Mouse (Mus musculus) embryonic facial prominence, embryonic 14.5 days (tissue): ENCODE results near the gene Cdk5rap1. TPM values are rescaled to one million over a fixed set of nuclear protein-coding genes. Genes with fewer than 3 reads are reported as not detected.

ENCODE experiments used
- ATAC-seq: fragments of 200-750 bp; cut with Nextera tagmentation; 2 replicates; pipeline ENCODE4 v1.8.0; 2017; ENCODE audit warnings: low read depth, moderate number of reproducible peaks, moderate TSS enrichment
- DNase-seq: peaks from one replicate; pipeline ENCODE4 v3.0.0-alpha.2; 2015; ENCODE audit warnings: low spot score
- H3K27ac ChIP-seq: fragments of 300-500 bp; sonication (generic); replicated peaks from 2 replicates; pipeline ENCODE4 v1.5.1; 2014; ENCODE audit warnings: low read depth, mild to moderate bottlenecking, low read length, moderate library complexity
- H3K27me3 ChIP-seq: fragments of 300-500 bp; sonication (generic); replicated peaks from 2 replicates; pipeline ENCODE4 v1.6.1; 2014; ENCODE audit warnings: low read length; ENCODE audit not compliant: control insufficient read depth, insufficient read depth
- H3K36me3 ChIP-seq: fragments of 300-500 bp; sonication (generic); 2 replicates; pipeline ENCODE4 v1.6.1; 2014; ENCODE audit warnings: low read length, mixed read lengths; ENCODE audit not compliant: control insufficient read depth, insufficient read depth
- H3K4me1 ChIP-seq: fragments of 300-500 bp; sonication (generic); 2 replicates; pipeline ENCODE4 v1.6.1; 2014; ENCODE audit warnings: antibody characterized with exemption, low read length; ENCODE audit not compliant: control insufficient read depth, insufficient read depth
- H3K4me2 ChIP-seq: fragments of 300-500 bp; sonication (generic); 2 replicates; pipeline ENCODE4 v1.6.1; 2014; ENCODE audit warnings: low read depth, mild to moderate bottlenecking, low read length, moderate library complexity, mixed read lengths
- H3K4me3 ChIP-seq: fragments of 300-500 bp; sonication (generic); 2 replicates; pipeline ENCODE4 v1.5.1; 2014; ENCODE audit warnings: low read depth, mild to moderate bottlenecking, low read length
- H3K9ac ChIP-seq: fragments of 300-500 bp; sonication (generic); 2 replicates; pipeline ENCODE4 v1.6.1; 2014; ENCODE audit warnings: low read depth, mild to moderate bottlenecking, low read length, moderate library complexity, mixed read lengths
- H3K9me3 ChIP-seq: fragments of 300-500 bp; sonication (generic); 2 replicates; pipeline ENCODE4 v1.6.1; 2016; ENCODE audit warnings: low read length; ENCODE audit not compliant: control insufficient read depth
- WGBS: fragments of 180-500 bp; shearing (Covaris S2); extraction: QIAGEN DNeasy Blood & Tissue Kit; methylation state at CpG from one replicate; pipeline ENCODE4 v1.1.7; 2014; 5-methylcytosine and 5-hydroxymethylcytosine counted together
- polyA plus RNA-seq: library from polyadenylated mRNA; unstranded; fragments of >200 nt; fragmentation: Nextera tagmentation; extraction: Ambion mirVana; gene quantifications from 2 replicates; pipeline ENCODE4 v1.2.1, GENCODE M21; 2014

Cdk5rap1 gene
- polyA plus RNA-seq, 1 experiment from 2014 or later, result 16.4 TPM

- WGBS, result 35% methylated on average over 2 of the region's 2 CpGs
Measured at GRCm38 (mm10) chr2:154410355-154410754, 37.5 kb upstream of the Cdk5rap1 start.

GRCm38 (mm10) chr2:154407643-154408445, 35.0 kb upstream of the Cdk5rap1 start, which contains the start of gene Snta1:
TSS of gene Snta1 (minus strand) at chr2:154408099.
- Histone ChIP-seq H3K4me2 (peak within 1 kb of the TSS; percentile 80), H3K27ac (no peak within 1 kb of the TSS), H3K9me3 (no peaks in the 10 kb centered on the region), H3K9ac (peak within 1 kb of the TSS; percentile 76), H3K4me1 (peaks cover 15% of the 10 kb centered on the region), H3K36me3 (no peaks in the 10 kb centered on the region), H3K4me3 (peak within 1 kb of the TSS; percentile 74), H3K27me3 (peaks cover 6% of the 10 kb centered on the region; the same call in 1 of the 2 replicates)
- DNase-seq (peak; percentile 80), ATAC-seq (peak; percentile 88)
- WGBS, result 2% methylated on average over 49 of the region's 84 CpGs

More at GRCm38 (mm10) chr2:154410355-154410754, 37.5 kb upstream of the Cdk5rap1 start:
- Histone ChIP-seq H3K9me3 (no peaks in the 10 kb centered on the region), H3K27ac (no peak overlapping the region), H3K9ac (no peak overlapping the region), H3K4me1 (0 out of 2 replicates have a peak, but pooled peaks cover 4% of the 10 kb centered on the region), H3K27me3 (peaks cover 6% of the 10 kb centered on the region; the same call in 1 of the 2 replicates), H3K4me2 (no peak overlapping the region), H3K4me3 (no peak overlapping the region), H3K36me3 (no peaks in the 10 kb centered on the region)
- DNase-seq, result peak; percentile 68
- ATAC-seq, result no peak

- ATAC-seq, result no peak
Measured at GRCm38 (mm10) chr2:154407063-154407642, 34.3 kb upstream of the Cdk5rap1 start.

GRCm38 (mm10) chr2:154405447-154405994, 32.7 kb upstream of the Cdk5rap1 start:
- DNase-seq, result no peak
- Histone ChIP-seq H3K36me3 (no peaks in the 10 kb centered on the region), H3K4me3 (no peak overlapping the region), H3K9ac (no peak overlapping the region), H3K4me2 (no peak overlapping the region), H3K4me1 (peaks cover 19% of the 10 kb centered on the region), H3K27ac (no peak overlapping the region), H3K27me3 (peaks cover 6% of the 10 kb centered on the region; the same call in 1 of the 2 replicates), H3K9me3 (no peaks in the 10 kb centered on the region)
- ATAC-seq, result no peak
- WGBS, result 55% methylated on average over 5 of the region's 5 CpGs

More at GRCm38 (mm10) chr2:154407063-154407642, 34.3 kb upstream of the Cdk5rap1 start:
- Histone ChIP-seq H3K27ac (no peak overlapping the region), H3K36me3 (no peaks in the 10 kb centered on the region), H3K4me2 (peak overlapping the region; percentile 80), H3K4me3 (peak overlapping the region; percentile 74), H3K27me3 (peaks cover 6% of the 10 kb centered on the region; the same call in 1 of the 2 replicates), H3K9me3 (no peaks in the 10 kb centered on the region), H3K9ac (peak overlapping the region; percentile 76), H3K4me1 (peaks cover 19% of the 10 kb centered on the region)
- no peak for DNase-seq
- WGBS, result 33% methylated on average over 11 of the region's 11 CpGs

GRCm38 (mm10) chr2:154402811-154403210, 30.0 kb upstream of the Cdk5rap1 start:
- ATAC-seq, result peak; percentile 85
- DNase-seq, result peak; percentile 91

GRCm38 (mm10) chr2:154401976-154402375, 29.2 kb upstream of the Cdk5rap1 start:
- H3K4me2 ChIP-seq, result no peak overlapping the region
- peaks cover under 1% of the 10 kb centered on the region; the same call in 1 of the 2 replicates for H3K27me3 ChIP-seq
- no peak overlapping the region for H3K27ac ChIP-seq
- no peak overlapping the region for H3K9ac ChIP-seq
- ATAC-seq (no peak), DNase-seq (no peak)
- no peaks in the 10 kb centered on the region for H3K9me3 ChIP-seq
- H3K4me1 ChIP-seq, result peaks cover 15% of the 10 kb centered on the region
- H3K4me3 ChIP-seq, result no peak overlapping the region
- WGBS, result 58% methylated on average over 1 of the region's 1 CpGs
- H3K36me3 ChIP-seq, result no peaks in the 10 kb centered on the region

More at GRCm38 (mm10) chr2:154402811-154403210, 30.0 kb upstream of the Cdk5rap1 start:
- Histone ChIP-seq H3K27ac (0 out of 2 replicates have a peak overlapping the region, but pooled peaks have one; percentile 11), H3K9ac (no peak overlapping the region), H3K4me3 (no peak overlapping the region), H3K27me3 (peaks cover 6% of the 10 kb centered on the region; the same call in 1 of the 2 replicates), H3K36me3 (no peaks in the 10 kb centered on the region), H3K9me3 (no peaks in the 10 kb centered on the region), H3K4me1 (peaks cover 15% of the 10 kb centered on the region), H3K4me2 (no peak overlapping the region)
- WGBS, result 9% methylated on average over 7 of the region's 7 CpGs

- no peak overlapping the region for H3K4me2 ChIP-seq
- no peak for ATAC-seq
- H3K4me3 ChIP-seq, result no peak overlapping the region
- peaks cover 15% of the 10 kb centered on the region for H3K4me1 ChIP-seq
- no peaks in the 10 kb centered on the region for H3K27me3 ChIP-seq
- no peaks in the 10 kb centered on the region for H3K9me3 ChIP-seq
- 64% methylated on average over 2 of the region's 2 CpGs for WGBS
- H3K27ac ChIP-seq, result no peak overlapping the region
- H3K9ac ChIP-seq, result no peak overlapping the region
- no peaks in the 10 kb centered on the region for H3K36me3 ChIP-seq
- DNase-seq, result no peak
Measured at GRCm38 (mm10) chr2:154399325-154399724, 26.5 kb upstream of the Cdk5rap1 start.

- DNase-seq, result peak; percentile 52
- no peak overlapping the region for H3K4me2 ChIP-seq
- no peak for ATAC-seq
- no peaks in the 10 kb centered on the region for H3K9me3 ChIP-seq
- WGBS, result 73% methylated on average over 7 of the region's 7 CpGs
- no peaks in the 10 kb centered on the region for H3K36me3 ChIP-seq
- H3K4me1 ChIP-seq, result peaks cover 8% of the 10 kb centered on the region
- 0 out of 2 replicates have a peak overlapping the region, but pooled peaks have one; percentile 21 for H3K27ac ChIP-seq
- H3K4me3 ChIP-seq, result no peak overlapping the region
- H3K27me3 ChIP-seq, result no peaks in the 10 kb centered on the region
- H3K9ac ChIP-seq, result no peak overlapping the region
Measured at GRCm38 (mm10) chr2:154398267-154398666, 25.5 kb upstream of the Cdk5rap1 start.
